Mouse (Mus musculus): Measurements from ENCODE around the gene Npcd.

- TF ChIP-seq POLR2A (IDR thresholded peaks at IDR 0.05; ENCODE audit: control insufficient read depth, extremely low read depth, insufficient read depth, low read length, poor library complexity) (no peak), CTCF (IDR thresholded peaks at IDR 0.05; ENCODE audit: borderline replicate concordance, control insufficient read depth, extremely low read depth, insufficient read depth, low read length, poor library complexity) (no peak)
Observed at GRCm38 (mm10) chr15:79740739-79741138, 93.3 kb downstream of the Npcd start.
